Mouse (Mus musculus): ENCODE results near the gene Cd320.
"Not testable (repeated sequence)": the region's sequence is repeated elsewhere in the genome, so short reads cannot be mapped to it uniquely, and the experiment has no call there.

Gene Cd320

DNA sequence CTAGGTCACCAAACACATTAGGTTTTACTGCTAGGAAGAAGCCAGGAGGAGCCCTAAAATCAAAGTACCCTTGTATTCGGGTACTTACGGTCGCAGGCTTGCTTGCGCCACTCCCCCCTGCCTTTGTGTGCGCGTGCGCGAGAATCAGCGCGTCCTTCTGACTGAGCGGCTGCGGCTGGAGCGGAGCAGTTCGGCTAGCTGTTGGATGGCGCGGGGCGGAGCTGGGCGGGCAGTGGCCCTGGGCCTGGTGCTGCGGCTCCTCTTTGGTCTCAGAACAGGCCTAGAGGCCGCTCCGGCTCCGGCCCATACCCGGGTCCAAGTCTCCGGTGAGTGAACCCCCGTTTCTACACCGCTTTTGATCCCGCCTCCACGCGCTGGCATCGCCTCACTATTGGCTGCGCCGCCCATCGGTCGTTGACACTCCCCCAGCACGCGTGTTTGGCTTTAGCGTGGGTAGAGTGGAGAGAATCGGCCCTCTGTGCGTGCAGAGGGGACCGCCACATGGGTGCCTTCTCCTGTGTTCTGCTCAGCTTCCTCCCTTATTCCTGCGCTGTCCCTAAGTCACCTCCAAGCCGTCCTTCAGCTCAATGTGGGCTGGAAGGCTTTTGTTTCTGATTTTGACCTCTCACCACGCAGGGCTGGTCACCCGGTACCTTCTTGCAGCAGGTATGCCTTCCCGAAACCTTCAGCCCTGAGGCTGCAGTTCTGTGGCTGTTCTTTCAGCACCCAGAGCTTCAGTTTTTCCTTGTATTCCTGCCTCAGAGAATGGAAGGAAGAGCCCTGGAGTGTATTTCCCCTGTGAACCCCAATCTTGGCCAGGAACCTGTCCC, at the start of gene Cd320:
TSS of gene Cd320 (plus strand) at position 126 of the 830 bp plus-strand sequence.
- peak; percentile 93 for DNase-seq

DNA sequence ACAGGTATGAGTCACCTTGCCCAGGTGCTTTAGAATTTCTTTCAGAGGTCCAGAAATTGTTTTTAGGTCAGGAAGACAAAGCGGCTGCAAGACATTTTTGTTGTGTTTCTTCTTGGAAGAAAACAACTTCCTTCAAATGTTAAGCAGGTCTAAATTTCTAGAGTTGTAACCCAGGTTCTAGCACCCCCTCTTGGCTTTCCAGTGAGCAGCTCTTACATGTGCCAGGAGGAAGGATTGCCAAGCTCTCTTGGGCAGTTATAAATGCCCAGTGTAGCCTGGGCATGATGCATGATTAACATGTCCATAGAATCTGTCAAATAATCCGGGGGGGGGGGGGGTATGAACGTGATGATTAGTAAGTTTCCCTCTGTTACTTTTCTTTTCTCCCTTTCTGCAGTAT, 44.6 kb upstream of the Cd320 start:
- DNase-seq = no peak

DNA sequence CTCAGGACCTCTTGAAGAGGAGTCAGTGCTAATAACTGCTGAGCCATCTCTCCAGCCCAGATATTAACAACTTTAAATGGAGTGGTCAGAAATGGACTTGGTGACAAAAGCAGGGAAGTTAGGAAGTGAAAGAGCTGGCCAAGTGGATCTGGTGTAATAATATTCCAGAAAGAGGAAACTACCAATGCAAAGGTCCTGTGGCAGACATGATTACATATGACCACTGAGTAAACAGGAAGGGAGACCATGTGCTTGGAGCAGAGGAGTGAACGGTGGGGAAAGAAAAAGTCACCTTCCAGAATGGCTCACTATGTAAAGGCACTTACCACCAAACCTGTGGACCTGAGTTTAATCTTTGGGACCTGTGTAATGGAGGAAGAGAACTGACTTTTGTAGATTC, 43.6 kb upstream of the Cd320 start:
- no peak for DNase-seq

DNA sequence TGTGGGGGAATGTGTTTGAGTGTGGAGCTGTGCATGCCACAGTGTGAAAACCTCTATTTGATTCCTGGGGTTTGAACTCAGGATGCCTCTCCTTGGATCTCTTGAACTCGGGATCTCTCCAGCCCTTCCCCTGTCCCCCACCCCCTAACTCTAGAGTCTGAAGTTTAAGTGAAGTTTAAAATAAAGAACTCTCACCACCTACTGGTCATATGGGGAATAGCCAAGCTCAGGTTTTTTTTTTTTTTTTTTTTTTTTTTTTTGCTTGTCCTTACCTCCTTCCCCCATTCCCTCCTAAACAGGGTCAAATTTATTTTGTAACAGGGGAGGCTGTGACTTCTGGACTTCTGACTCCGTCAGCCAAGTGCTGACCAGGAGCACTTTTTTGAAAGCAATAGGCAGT, 40.7 kb upstream of the Cd320 start:
- no peak for DNase-seq

DNA sequence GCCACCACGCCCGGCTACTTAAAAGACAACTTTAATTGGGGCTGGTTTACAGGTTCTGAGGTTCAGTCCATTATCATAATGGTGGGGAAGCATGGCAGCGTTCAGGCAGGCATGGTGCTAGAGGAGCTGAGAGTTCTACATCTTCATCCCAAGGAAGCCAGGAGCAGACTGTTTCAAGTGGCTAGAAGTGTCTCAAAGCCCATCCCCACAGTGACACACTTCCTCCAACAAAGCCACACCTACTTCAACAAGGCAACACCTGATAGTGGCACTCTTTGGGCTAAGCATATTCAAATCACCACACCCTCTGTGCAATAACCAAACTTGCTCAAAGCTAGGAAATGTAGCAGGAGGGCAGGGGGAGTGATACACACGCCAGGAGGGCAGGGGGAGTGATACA, 38.7 kb upstream of the Cd320 start:
- no peak for DNase-seq

DNA sequence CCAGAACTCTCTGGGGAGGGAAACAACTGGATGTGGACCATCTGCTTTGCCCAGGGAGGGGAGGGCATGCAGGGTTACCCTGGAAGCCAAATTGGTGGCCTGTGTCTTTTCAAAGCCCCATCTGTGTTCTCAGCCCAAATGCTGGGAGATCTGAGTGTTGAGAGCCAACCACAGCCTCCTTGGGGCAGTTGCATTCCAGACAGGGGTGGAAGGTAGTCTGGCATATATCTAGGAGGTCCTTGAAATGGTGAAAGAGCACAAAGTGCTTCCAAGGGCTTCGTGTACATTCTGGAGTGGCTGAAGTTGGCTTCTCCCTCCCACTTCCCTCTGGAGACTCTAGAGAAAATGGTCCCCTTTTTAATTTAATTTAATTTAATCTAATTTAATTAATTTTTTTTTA, 38.1 kb upstream of the Cd320 start:
- DNase-seq = no peak

DNA sequence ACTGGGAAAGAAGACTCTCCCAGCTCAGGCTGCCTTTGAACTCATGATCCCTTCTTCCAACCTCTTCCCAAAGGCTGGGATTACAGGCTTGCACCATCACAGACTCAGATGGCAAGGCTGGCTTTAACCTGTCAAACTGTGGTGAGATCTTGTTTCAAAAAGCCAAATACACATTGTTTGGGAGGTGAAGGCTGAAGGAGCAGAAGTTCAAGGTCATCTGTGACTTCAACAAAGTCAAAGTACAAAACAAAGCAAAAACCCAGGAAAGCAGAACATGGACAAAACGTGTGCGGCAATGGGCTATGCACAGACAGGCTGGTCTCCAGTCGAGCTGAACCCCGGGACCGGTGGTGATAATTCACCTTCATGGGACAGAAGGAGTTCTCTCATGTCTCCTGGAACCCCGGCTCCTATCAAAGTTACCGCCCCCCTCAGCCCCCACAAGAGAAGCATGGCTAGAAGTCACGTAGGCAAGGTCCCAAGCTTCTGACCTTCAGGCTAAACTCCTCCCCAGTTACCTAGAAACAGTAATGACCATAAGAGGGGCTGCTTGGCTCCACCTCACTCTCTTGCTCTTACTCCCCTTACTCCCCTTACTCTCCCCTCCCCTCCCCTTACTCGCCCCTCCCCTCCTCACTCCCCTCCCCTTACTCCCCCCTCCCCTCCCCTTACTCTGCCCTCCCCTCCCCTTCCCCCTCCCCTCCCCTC, 35.6 kb upstream of the Cd320 start:
- no peak for DNase-seq

DNA sequence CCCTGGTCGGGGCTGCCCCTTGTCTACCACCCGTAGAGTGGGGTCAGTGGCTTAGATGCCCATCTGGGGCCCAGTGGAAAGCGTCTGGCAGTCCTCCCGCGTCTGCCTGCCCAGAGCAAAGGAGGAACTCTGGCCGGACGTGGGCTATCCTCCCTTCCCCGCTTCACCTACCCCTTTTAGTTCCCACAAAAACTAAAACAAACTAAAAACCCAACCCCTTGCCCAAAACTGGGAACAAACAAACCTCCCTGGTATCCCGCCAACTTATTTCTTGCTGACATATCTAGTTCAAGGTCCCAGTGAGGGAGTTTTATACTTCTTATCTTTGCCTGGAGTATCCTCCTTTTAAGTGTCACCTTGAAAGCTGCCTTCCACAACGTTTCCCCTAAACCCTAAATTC, 34.7 kb upstream of the Cd320 start:
- no peak for DNase-seq

DNA sequence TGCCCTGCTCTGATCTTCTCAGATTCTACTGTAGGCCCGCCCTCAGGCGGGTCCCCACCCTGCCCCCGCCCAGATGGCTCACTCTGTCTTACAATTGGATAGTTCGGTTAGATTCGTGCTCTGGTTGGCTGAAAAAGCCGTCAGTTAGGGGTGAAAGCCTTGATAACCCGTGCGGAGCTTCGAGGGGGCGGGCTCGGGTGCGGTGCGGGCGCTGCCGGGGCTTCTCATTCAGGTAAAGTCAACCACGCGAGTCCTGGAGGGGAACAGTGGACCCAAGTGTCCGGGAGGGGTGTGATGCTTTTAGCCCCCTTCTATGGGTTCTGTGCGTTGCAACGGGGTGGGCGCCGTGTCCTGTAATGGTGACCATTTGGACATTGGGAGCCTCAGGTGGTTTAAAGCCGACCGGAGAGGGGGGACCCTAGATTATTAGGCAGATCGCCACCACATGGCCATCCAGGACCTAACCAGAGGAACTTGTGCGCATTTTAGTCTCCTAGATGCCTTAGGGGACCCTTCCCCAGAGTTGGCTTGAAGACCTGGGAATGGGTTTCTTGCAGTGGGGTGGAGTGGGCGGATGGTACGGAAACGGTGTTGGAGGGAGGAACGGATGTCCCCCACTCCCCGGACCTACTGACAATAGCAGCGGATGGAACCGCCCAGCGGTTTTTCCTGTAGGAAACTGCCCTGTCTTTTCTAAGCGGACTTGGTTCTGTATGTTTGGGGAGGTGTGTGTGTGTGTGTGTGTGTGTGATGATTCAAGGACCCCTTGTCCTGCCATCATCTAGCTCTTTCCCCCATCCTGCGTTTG, 32.4 kb upstream of the Cd320 start, which contains the start of gene Kank3:
TSS of gene Kank3 (plus strand) at position 186 of the 808 bp plus-strand sequence.
- DNase-seq = peak; percentile 91

DNA sequence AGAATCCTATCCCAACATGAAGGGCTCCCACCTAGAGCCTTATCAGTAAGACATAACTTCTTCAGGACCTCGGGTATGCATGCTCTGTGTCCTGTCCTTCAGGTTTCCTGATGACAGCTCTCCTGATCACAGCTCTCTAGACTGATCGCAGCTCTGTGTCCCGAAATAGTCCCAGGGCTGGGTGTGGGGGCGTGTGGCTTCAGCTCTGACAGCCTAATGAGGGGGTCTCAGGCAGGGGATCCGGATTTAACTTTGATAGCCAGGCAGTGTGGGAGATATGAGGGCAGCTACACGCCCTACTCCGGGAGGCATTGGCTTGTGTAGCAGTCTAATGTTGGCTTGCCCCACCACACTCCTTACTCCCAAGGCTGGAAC, 31.8 kb upstream of the Cd320 start:
- DNase-seq = no peak

DNA sequence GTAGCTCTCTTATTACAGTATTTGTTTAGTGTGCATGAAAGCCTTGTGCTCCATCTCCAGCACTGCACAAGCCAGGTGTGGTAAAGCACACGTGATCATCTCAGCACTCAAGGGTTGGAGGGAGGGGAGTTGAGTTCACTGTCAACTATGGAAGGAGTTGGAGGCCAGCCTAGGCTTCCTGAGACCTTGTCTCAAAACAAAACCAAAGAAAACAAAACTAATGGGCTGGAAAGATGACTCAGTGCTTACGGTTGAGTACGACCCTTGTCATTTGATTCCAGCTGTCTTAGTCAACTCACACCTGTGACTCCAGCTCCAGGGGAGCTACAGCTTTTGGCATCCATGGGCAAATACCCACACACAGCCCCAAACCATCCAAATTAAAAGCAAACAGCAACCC, 30.4 kb upstream of the Cd320 start:
- DNase-seq = no peak

DNA sequence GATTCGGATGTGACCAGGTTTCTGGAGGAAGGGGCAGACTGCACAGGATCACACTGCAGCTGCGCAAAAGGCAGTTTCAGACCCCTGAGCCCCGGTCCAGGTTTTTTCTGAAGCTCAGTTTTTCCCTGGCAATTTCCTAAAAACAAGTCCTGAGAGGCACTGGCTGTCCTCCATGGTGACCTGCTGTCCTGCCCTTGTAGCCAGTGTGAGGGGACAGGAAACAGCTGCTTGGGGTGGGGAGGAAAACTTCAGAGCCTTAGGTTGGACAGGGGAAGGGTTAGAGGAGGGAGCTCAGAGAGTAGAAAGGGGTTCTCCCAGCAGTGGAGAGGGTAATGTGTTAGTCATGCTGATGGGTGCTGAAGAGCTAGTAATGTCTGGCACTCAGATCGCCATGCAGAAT, 29.9 kb upstream of the Cd320 start:
- DNase-seq = peak; percentile 64

DNA sequence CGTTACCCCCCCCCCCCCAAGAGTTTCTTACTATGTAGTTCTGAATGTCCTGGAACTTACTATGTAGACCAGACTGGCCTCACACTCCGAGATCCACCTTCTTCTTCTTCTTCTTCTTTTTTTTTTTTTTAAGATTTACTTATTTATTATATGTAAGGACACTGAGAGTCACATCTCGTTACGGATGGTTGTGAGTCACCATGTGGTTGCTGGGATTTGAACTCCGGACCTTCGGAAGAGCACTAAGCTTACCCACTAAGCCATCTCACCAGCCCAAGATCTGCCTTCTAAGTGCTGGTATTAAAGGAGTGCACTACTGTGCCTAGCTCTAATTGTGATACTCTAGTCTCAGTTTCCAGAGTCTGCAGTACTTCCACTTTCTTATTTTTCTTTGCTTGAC, 27.5 kb upstream of the Cd320 start:
- DNase-seq = no peak

DNA sequence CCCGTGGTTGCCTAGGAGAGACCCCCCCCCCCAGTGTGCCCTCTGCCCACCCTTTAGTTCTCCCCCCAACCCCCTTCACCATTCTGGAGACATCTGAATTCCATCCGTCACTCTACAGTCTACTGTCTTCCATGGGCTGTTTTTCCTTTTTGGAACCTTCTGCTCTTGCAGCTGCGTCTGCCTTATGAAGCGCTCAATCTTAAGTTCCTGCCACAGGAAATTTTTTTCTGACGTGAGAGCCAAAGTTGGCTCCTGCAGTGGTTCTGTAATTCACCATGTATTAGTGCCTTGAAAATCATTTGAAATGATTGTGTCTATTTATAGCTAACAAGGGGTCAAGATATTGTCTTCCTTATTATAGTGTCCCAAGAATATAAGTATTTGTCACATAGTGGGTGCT, 26.3 kb upstream of the Cd320 start:
- DNase-seq = no peak

DNA sequence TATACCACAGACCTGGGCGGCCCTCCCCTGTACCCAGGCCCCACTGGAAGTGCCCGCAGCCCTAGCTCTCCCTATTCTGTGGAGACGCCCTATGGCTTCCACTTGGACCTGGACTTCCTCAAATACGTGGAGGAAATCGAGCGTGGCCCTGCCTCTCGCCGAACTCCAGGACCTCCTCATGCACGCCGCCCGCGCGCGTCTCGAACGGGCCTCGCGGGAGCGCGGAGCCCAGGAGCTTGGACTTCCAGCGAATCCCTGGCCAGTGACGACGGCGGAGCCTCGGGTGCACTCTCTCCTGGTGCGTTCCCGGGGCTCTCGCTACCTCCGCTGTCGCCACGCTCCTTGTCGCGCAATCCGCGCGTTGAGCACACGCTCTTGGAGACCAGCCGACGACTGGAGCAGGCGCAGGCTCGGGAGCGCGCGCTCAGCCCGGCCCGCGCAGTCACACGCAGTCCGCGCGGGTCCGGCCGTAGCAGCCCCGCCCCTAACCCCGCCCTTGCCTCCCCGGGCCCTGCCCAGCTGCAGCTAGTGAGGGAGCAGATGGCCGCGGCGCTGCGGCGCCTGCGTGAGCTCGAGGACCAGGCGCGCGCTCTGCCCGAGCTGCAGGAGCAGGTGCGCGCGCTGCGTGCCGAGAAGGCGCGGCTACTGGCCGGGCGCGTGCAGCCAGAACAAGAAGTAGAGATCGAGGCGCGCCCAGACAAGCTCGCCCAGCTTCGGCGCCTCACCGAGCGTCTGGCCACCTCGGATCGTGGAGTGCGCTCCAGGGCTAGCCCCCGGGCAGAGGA, 25.5 kb upstream of the Cd320 start:
- DNase-seq = peak; percentile 90

DNA sequence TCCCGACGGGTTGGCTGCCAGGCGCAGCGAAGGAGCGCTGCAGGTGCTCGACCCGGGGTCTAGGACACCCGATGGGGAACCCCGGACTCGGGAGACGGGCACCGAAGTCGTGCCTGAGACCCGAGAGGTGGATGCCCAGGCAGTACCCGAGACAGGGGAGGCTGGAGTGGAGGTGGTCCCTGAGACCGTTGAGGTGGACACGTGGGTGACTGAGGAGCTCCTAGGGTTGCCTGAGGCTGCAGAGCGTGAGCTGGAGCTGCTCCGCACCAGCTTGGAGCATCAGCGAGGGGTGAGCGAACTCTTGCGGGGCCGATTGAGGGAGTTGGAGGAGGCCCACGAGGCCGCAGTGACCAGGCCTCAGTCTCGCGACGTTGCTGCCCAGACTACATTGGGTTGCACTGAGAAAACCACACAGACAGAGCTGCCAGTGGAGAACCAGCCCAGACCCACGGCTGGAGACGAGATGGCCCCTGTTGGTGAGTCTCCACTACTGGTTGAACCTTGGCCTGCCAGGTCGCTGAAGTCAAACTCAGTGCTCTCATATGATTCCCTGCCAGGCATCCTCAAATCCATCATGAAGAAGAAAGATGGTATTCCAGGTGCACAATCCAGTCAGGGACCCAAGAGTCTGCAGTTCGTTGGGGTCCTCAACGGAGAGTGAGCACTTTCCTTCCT, 24.8 kb upstream of the Cd320 start:
- no peak for DNase-seq

DNA sequence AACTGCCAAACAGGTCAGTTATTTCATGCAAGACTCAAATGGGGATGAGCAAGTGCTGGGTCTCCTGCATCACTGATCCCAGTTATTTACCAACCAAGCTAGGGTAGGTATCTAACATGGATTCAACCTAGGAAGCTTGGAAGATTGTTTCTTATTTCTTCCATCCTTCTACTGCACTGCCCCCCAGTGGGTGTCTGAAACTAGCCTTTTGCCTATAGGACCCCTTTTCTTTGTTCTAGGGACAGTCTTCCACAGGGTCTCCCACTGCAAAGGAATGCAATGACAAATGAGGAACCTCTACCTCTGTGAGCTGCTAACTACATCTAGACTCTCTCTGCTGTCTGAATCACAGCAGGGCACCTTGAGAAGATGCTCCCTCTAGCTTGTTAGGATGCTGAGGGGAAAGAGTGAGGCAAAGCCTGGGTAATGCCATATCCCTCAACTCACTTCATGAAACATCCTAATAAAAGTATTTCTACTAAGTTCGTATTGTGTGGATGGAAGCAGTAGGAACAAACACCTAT, 20.4 kb upstream of the Cd320 start:
- no peak for DNase-seq

DNA sequence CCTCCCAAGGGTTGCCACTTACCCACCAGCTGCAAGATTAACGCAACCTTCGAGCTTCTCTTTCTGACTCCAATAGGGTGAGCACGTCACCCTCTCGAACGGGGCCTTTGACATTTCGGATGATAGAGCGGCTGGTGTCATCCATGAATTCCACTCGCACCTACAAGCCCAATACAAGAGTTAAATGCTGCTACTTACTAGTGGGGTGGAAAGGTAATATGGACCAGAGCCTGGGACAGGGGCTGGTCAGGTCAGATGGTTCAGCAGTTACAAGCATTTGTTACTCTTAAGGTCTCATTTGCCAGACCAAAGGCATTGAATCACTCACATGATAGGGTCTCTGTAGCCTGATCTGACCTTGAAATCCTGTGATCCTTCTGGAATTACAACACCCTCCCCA, 19.7 kb upstream of the Cd320 start:
- not testable (repeated sequence) for DNase-seq

DNA sequence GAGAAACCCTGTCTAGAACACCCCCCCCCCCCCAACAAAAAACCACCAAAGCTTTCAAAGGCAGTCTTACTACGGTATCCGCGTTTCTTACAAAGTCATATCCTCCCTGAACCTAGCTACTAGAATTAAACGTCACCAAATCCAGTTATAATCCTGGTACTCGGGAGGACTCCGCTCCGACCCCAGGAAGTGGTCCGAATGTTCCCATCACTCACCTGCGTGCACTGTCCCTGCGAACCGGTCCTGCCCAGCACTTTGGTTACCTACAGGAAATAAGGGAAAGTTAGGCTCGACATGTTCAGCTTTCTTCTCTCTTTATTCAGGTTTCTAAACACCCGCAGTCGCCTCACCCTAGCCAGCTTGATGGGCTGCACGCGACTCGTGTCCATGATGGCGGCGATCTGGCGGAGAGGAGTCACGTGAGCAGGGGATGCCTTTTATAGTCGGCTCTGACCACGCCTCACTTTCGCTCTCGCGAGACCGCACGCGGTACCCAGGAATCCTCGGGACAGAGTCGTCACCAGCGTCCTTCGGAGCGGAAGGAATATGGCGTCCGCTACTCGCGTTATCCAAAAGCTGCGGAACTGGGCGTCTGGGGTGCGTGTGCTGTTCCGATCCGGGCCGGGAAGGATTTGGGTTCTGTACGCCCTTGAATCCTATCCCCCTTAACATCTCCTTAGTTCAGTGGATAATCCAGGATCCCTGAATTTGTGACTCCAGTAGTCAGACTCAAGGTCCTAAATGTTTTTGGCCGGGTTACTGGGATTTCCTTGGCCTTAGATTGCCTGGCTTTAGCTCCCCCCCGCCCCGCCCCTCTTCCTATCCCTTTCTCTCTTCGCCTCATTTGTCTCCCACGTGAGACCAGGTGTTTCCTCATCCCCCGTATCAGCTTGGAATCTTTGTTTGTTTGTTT, 18.6 kb upstream of the Cd320 start, which contains the start of the genes Rps28 and Ndufa7:
TSS of gene Rps28 (minus strand) at position 479 of the 913 bp plus-strand sequence.
TSS of gene Ndufa7 (plus strand) at position 489 of the 913 bp plus-strand sequence.
- peak; percentile 95 for DNase-seq

DNA sequence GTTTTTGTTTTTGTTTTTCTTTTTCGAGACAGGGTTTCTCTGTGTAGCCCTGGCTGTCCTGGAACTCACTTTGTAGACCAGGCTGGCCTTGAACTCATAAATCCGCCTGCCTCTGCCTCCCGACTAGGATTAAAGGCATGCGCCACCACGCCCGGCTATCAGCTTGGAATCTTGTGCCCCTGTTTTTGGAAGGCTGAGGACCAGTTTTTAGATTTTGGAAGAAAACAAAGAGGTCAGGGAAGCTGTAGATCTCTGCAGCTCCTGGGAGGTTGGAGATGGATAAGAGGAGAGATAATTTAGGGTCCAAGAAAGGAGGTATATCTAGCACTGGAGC, 17.9 kb upstream of the Cd320 start:
- not testable (repeated sequence) for DNase-seq

DNA sequence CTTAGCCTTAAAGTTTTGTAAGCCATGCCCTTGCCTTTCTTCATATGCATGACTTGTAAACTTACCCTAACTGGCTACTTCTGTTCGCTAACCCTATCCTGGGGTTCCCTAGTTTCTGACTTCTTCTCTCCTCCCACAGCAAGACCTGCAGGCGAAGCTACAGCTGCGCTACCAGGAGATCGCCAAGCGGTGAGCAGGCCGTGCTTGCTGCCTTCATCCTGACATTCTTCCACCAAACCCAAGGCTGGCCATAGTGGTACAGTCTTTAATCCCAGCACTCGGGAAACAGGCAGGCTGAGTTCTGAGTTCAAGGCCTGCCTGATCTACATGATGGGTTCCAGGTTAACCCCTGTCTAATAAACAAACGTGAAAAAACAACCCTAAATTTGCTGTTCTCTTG, 17.4 kb upstream of the Cd320 start:
- no peak for DNase-seq

All from kidney, adult 11 months (tissue).